Mouse (Mus musculus): Measurements from ENCODE around the gene Olfr323.

Olfr323 gene

DNA sequence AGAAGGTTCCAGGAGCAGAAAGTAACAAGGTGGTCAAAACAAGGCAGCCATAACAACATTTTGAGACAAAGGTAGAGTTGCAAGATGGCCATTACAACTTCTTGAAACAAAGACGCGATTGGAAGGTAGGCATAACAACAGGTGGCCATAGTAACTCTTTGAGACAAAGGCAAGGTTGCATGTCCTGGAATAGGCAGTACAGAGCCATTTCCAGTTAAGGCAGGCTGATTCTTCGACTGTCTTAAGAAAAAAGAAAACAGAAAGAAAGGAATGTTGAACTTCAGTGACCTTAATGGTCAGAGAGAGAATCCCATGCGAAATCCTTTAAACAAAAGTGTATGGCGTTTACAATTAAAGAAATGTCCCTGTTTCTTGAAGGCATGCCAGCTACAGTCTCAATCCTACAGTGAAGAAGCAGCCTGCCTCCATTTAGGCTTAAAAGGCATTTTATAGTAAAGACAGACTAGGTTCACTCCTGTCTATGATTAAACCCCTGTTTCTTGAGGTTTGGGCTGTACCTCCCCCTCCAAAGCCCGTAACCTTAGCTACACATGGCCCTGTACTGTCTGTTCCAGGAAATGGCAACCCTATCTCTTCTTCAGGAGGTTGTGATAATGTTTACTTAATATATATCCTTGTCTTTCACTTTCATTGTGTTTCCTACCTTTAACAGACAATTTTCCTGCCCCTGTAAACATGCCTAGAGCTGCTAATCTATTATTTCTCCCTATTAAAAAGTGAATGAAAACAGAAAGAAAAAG, 27.3 kb downstream of the Olfr323 start:
- no peak for DNase-seq (ENCODE audit: low spot score in 2 of 2)

DNA sequence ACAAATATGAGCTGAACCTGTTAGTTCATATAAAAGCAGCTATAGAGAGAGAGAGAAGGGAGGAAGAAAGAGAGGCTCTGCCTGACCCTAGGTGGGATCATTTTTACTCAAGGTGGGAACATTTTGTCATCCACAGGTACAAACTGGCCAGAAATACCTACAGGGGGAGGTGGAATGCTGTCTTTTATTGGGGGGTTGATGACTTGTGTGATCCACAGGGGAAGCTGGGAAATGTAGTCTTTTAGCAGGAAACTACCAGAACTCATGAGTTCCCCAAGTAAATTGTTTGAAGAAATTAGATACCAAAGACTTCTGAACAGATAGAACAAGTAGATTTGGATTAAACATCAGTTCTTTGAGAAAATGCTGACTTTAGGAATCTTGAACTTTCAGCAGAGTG, 28.2 kb downstream of the Olfr323 start:
- no peak for DNase-seq (ENCODE audit: low spot score in 2 of 2)

DNA sequence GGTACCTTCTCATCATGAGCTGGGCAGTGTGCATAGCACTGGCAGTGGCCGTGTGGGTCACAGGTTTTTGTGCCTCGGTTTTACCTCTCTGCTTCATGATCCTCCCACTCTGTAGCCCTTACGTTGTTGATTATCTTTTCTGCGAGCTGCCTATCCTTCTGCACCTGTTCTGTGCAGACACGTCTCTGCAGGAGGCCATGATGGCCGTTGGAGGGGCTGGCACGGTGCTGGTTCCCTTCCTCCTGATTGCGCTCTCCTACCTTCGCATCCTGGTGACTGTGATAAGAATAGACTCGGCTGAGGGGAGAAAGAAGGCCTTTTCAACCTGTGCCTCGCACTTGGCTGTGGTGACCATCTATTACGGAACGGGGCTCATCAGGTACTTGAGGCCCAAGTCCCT, 32.5 kb downstream of the Olfr323 start:
- DNase-seq (ENCODE audit: low spot score in 2 of 2): no peak

DNA sequence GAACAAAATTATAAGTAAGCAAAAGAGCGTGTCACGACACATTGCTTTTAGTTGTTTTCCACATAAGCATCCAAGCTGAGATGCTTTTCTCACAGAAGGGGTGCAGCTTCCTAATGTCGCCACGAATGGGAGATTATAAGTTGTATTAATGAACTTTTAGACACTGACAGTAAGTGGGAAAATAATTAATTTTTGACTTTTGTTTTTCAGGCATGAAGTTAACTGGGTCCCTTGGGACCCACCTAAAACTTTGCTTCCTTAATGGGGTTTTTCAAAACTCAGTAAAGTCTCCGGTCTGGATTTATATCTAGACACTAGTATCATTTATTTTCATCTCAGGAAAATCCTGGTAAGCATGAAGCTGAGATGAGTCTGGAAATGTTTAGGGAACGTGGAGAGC, 35.5 kb downstream of the Olfr323 start, which contains the start of gene Olfr324:
Gene Olfr324, plus strand, starts transcription at position 301 of the 400 bp plus-strand sequence.
- DNase-seq (ENCODE audit: low spot score in 2 of 2): no peak

DNA sequence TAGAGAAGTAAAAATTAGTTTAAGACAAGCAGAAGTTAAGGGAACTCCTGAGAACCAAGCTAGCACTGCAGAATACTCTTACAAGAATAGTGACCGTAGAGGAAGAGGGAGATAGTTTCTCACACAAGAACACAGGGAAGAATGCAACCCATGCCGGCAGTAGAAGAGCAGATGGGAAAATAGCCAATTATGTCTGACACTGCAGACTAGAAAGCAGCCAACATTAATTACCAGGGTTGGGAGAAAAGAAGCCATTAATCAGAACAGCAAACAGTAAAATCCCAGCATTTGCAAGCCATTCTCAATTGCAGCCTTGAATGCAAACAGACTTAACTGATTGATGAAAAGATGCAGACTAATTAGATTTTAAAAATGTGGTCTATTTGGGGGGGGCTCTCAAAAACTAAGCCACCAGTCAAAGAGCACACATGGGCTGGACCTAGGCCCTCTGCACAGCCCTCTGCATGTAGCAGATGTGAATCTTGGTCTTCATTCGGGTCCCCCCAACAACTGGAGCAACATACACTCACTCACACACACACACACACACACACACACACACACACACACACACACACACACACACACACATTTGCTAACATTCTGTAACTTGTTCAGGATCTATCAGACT, 41.6 kb downstream of the Olfr323 start:
- no peak for DNase-seq (ENCODE audit: low spot score in 2 of 2)

DNA sequence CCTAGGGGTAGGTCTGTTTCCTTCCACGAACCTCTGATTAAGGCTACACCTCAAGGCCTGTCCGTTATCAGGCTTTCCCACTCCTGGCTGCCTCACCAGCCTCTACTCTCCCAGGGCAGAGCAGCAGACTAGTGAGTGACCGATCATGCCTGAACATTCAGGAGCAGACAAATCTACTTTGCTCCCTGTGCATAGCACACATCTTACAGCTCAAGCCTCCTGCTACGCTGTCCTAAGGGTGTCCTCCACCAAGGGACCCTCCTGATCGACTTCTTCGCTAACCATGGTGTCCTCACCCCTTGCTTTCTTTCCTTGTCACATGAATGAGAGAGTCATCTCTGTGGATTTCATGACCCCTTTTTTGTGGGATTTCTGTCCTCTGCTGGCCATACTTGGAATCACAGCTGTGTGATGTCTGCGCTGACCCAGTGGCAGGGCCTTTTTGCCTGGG, 42.4 kb downstream of the Olfr323 start:
- peak in 1 of 2 experiments; percentile 37 for DNase-seq (ENCODE audit: low spot score in 2 of 2)

DNA sequence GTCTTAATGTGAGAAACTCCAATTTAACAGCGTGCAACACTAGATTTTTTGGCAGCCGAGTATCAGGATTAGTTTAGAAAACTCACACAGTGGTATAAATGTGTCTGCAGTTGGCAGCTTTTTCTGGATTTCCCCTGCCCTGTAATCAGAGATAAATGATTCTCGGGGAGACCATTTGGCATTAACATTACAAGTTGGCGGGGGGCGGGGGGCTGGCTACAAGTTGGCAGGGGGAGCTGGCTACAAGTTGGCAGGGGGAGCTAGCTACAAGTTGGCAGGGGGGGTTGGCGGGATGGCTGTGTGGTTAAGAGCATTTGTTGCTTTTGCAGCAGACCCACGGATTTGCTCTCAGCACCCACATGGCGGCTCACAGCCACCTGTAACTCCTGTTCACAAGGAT, 51.7 kb downstream of the Olfr323 start:
- peak; percentile 69 to 70 for DNase-seq (ENCODE audit: low spot score in 2 of 2)

DNA sequence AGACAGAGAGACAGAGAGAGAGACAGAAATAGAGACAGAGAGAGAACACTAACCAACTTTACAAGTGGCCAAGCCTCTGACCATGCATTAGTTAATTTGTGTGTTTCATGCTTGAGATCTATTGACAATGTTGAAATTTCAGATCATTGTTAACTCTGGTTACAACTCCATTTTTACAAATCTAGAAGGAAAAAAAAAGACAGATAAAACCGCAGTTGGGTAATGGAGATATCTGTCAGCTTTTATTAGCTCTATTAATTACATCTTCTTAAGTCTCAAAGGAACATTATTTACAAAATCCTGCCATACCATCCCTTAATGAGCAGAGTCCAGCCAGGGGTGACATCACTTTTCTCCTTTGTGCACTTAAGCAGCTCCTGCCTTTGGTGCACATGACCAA, 52.9 kb downstream of the Olfr323 start, which contains the start of gene Olfr325:
Gene Olfr325, plus strand, starts transcription at position 301 of the 400 bp plus-strand sequence.
- DNase-seq (ENCODE audit: low spot score in 2 of 2): no peak

Data from right cerebral cortex, postnatal 10 days (tissue).